Mouse (Mus musculus) ES-E14 (cell line): ENCODE measurements at regions not wholly inside any gene's neighbourhood (a gene's known extent, or its start where the extent isn't known, plus 50 kb on each side); places are given as distances from the start of the nearest gene placed in this dataset.

Experiments used
- CHD2 ChIP-seq: IDR thresholded peaks from 2 replicates; pipeline ENCODE4 v1.6.1; 2014; ENCODE audit warnings: mild to moderate bottlenecking, low read depth, low read length, inconsistent platforms
- HCFC1 ChIP-seq: IDR thresholded peaks from 2 replicates; pipeline ENCODE4 v1.6.1; 2012; ENCODE audit warnings: low read length, inconsistent platforms, borderline replicate concordance; ENCODE audit not compliant: insufficient read depth
- MAFK ChIP-seq: IDR thresholded peaks from 2 replicates; pipeline ENCODE4 v1.6.1; 2014; ENCODE audit warnings: mild to moderate bottlenecking, low read depth, low read length, inconsistent platforms; ENCODE audit not compliant: insufficient read depth
- ZC3H11A ChIP-seq: IDR thresholded peaks from 2 replicates; pipeline ENCODE4 v1.6.1; 2012; ENCODE audit warnings: low read depth, mild to moderate bottlenecking, inconsistent platforms, low read length, borderline replicate concordance
- ZNF384 ChIP-seq: IDR thresholded peaks from 2 replicates; pipeline ENCODE4 v1.6.1; 2012; ENCODE audit warnings: low read depth, low read length, inconsistent platforms

DNA sequence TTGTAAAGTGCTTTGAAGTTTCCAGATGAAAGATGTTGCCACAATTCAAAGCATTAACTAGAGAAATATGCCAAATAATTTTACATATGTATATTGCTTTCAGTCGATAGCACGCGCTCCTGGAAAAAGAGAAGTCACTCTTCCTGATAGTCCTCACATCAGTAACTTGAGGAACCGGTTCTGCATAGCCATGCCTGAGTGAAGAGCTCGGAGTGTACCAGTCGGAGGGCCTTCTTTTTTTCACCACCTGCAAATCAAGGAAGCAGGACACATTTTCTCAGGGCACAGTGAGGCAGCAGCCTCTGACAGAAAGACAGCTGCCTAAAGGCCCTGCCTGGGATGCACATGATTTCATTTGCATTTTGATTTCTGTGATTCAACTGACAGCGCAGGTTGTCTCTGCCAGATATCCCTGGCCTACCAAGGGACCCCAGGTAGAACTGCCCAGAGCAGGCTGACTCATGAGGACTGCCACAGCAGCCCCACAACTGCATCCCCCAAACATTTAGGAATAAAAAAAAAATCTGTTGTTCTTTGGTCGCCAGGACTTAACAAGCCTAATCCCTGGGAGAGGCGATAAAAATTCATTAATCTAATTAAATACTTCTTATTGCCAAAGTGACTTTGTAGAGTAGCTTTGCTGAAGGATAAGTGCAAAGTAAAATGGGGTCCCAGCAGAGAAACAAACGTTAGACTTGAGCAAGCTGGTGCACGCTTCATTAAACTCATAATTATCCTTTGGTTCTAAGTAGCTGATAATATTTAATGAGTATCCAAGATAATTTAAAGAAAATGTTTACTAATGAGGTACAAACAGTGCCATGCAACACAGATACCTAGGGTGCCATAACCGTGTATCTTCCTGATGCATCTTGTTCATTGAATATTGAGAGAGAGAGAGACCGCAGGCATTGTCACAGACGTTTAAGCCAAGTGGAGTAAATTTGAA is 202.7 kb downstream of the Faxc start:
- TF ChIP-seq MAFK (no peak), CHD2 (no peak), ZC3H11A (no peak), ZNF384 (no peak), HCFC1 (no peak)
